Mouse (Mus musculus): Measurements from ENCODE around the gene Kif11. TPM values are rescaled to one million over a fixed set of nuclear protein-coding genes. Genes with fewer than 3 reads are reported as not detected.

Gene Kif11
- polyA plus RNA-seq, 1 experiment from 2014 or later: 74.7 TPM

DNA sequence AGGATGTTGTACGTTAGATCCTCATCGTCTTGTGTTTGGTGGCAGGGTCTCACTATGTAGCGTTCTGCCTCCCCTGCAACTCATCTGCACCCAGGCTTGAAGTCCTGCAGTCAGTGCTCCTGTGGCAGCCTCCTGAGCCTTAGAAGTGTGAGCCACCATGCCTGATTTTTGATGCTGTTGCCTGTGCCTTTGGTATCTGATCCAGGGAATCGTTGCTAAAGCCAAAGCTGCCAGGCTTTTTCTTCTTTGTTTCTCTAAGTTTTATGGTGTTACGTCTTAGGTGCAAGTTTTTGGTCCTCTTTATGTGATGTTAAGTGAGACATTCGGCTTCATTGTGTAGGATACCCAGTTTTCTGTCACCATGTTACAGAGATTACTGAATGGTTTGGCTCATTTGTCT lies 2.6 kb downstream of the Kif11 start:
- H3K27ac ChIP-seq: no peak overlapping the region
- no peaks in the 10 kb centered on the region for H3K36me3 ChIP-seq
- no peak overlapping the region; the same call in 1 of the 2 replicates for H3K4me2 ChIP-seq (replicated peaks)
- no peak overlapping the region for H3K9ac ChIP-seq
- no peak for ATAC-seq (ENCODE audit: insufficient number of reproducible peaks, insufficient read depth, low FRiP score, low TSS enrichment)
- H3K4me3 ChIP-seq: no peak overlapping the region
- no peaks in the 10 kb centered on the region for H3K9me3 ChIP-seq
- no peaks in the 10 kb centered on the region for H3K27me3 ChIP-seq
- H3K4me1 ChIP-seq: peaks cover 13% of the 10 kb centered on the region
- WGBS: 82% methylated on average over 6 of the region's 6 CpGs

DNA sequence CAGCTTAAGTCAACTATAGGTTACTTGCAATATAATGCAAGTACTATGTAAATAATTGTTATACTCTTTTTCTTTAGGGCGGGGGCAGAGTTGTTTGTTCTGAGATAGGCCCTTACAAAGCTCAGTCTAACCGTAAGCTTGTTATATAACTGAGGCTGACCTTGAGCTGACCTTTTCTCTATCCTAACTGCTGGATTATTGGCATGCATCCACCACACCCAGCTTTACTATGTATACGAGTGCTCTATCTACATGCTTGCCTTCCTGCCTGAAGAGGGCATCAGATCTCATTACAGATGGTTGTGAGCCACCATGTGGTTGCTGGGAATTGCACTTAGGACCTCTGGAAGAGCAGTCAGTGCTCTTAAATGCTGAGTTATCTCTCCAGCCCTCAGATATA lies 9.9 kb downstream of the Kif11 start:
- Histone ChIP-seq H3K36me3 (peaks cover 35% of the 10 kb centered on the region), H3K27me3 (no peaks in the 10 kb centered on the region), H3K4me3 (no peak overlapping the region), H3K4me1 (no peaks in the 10 kb centered on the region), H3K27ac (no peak overlapping the region), H3K4me2 (replicated peaks) (no peak overlapping the region), H3K9ac (no peak overlapping the region), H3K9me3 (no peaks in the 10 kb centered on the region)
- no peak for ATAC-seq (ENCODE audit: insufficient number of reproducible peaks, insufficient read depth, low FRiP score, low TSS enrichment)
- 83% methylated on average over 3 of the region's 3 CpGs for WGBS

DNA sequence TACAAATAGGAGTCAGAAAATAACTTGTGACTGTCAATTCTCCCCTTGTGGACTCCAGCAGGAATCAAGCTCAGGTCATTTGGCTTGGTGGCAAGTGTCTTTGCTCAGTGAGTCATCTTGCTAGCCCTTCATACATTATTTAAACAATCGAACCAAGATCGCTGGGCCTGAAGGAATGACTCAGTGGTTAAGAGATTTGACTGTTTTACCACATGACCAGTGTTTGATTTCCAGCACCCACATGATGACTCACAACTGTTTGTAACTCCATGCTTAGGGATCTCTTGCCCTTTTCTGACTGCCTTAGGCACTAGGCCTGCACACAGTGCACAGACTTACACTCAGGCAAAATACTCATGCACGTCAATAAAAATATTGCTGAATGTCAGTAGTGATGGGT lies 15.7 kb downstream of the Kif11 start:
- no peaks in the 10 kb centered on the region for H3K27me3 ChIP-seq
- peaks cover 55% of the 10 kb centered on the region for H3K36me3 ChIP-seq
- no peak overlapping the region for H3K4me3 ChIP-seq
- ATAC-seq (ENCODE audit: insufficient number of reproducible peaks, insufficient read depth, low FRiP score, low TSS enrichment): no peak
- H3K27ac ChIP-seq: no peak overlapping the region
- 94% methylated on average over 3 of the region's 3 CpGs for WGBS
- no peaks in the 10 kb centered on the region for H3K4me1 ChIP-seq
- no peaks in the 10 kb centered on the region for H3K9me3 ChIP-seq
- no peak overlapping the region for H3K4me2 ChIP-seq (replicated peaks)
- H3K9ac ChIP-seq: no peak overlapping the region

DNA sequence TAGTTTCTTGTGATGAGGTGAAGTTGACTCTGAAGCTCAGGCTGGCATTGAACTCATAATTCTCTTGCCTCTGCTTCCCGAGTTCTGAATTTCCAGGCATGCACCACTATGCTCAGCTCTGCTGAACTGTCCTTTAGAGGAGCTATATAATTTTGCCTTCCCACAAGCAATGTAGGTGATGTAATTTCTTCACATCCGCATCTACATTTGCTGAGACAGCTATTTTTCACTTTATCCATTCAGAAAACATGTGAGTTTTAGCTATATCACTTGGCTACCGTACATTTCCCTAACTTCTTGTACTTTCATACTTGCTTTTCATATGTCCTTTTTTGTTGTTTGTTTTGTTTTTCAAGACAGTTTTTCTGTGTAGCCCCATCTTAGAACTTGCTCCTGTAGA lies 20.1 kb downstream of the Kif11 start:
- Histone ChIP-seq H3K27ac (no peak overlapping the region), H3K27me3 (no peaks in the 10 kb centered on the region), H3K4me2 (replicated peaks) (no peak overlapping the region), H3K4me1 (no peaks in the 10 kb centered on the region), H3K36me3 (peaks cover 62% of the 10 kb centered on the region), H3K9me3 (no peaks in the 10 kb centered on the region), H3K4me3 (no peak overlapping the region), H3K9ac (no peak overlapping the region)
- WGBS: 94% methylated on average over 3 of the region's 3 CpGs
- no peak for ATAC-seq (ENCODE audit: insufficient number of reproducible peaks, insufficient read depth, low FRiP score, low TSS enrichment)

GRCm38 (mm10) chr19:37400936-37401335 lies 24.7 kb downstream of the Kif11 start:
- no peak for ATAC-seq (ENCODE audit: insufficient number of reproducible peaks, insufficient read depth, low FRiP score, low TSS enrichment)
- no peaks in the 10 kb centered on the region for H3K27me3 ChIP-seq
- H3K9ac ChIP-seq: no peak overlapping the region
- H3K4me3 ChIP-seq: no peak overlapping the region
- H3K9me3 ChIP-seq: no peaks in the 10 kb centered on the region
- no peaks in the 10 kb centered on the region for H3K4me1 ChIP-seq
- no peak overlapping the region for H3K27ac ChIP-seq
- H3K4me2 ChIP-seq (replicated peaks): no peak overlapping the region
- 81% methylated on average over 6 of the region's 6 CpGs for WGBS
- H3K36me3 ChIP-seq: peaks cover 60% of the 10 kb centered on the region

DNA sequence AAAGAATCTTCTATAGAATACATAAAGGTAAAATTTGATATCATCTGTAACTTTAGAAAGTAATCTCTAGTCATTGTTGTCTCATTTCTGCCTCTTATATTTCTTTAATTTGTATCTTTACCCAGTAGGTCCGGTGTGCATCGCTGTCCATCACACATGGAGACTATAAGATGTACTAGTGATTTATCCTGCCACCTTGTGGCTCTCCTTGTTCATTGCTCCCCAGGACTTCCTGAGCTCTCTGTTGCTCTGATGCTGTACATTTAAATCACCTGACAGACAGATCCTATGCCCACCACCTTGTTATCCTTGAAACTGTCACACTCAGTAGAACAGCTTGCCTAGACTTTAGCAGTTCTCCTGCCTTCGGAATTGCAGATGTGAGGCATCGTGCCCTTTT lies 42.1 kb downstream of the Kif11 start:
- Histone ChIP-seq H3K27me3 (no peaks in the 10 kb centered on the region), H3K4me2 (replicated peaks) (no peak overlapping the region), H3K4me3 (no peak overlapping the region), H3K36me3 (peaks cover 63% of the 10 kb centered on the region), H3K4me1 (no peaks in the 10 kb centered on the region), H3K27ac (no peak overlapping the region), H3K9me3 (no peaks in the 10 kb centered on the region), H3K9ac (no peak overlapping the region)
- ATAC-seq (ENCODE audit: insufficient number of reproducible peaks, insufficient read depth, low FRiP score, low TSS enrichment): no peak
- WGBS: 87% methylated on average over 4 of the region's 4 CpGs

DNA sequence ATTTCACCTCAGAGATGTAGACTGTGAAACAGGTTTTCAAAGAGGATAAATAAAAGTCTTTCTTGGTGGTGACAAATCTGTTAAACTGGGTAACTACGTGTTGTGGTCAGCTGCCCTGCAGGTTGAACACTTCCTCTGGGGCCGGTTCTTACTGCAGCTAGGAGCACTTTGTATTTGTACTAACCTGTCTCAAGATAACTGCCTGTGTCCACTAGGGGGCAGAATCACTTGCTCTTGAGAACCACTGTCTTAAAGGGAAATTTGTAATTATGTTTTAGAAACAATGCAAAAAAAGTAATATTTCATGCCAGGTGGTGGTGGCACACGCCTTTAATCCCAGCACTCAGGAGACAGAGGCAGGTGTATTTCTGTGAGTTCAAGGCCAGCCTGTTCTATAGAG lies 43.4 kb downstream of the Kif11 start:
- peaks cover 53% of the 10 kb centered on the region for H3K36me3 ChIP-seq
- no peaks in the 10 kb centered on the region for H3K9me3 ChIP-seq
- H3K4me1 ChIP-seq: no peaks in the 10 kb centered on the region
- H3K27ac ChIP-seq: no peak overlapping the region
- WGBS: 58% methylated on average over 3 of the region's 3 CpGs
- no peak overlapping the region for H3K9ac ChIP-seq
- no peaks in the 10 kb centered on the region for H3K27me3 ChIP-seq
- H3K4me2 ChIP-seq (replicated peaks): no peak overlapping the region
- ATAC-seq (ENCODE audit: insufficient number of reproducible peaks, insufficient read depth, low FRiP score, low TSS enrichment): no peak
- H3K4me3 ChIP-seq: no peak overlapping the region

GRCm38 (mm10) chr19:37428589-37428988 lies 52.4 kb downstream of the Kif11 start:
- H3K4me1 ChIP-seq: no peaks in the 10 kb centered on the region
- WGBS: 77% methylated on average over 5 of the region's 5 CpGs
- H3K36me3 ChIP-seq: no peaks in the 10 kb centered on the region
- no peak overlapping the region for H3K4me3 ChIP-seq
- peaks cover 34% of the 10 kb centered on the region for H3K27me3 ChIP-seq
- ATAC-seq (ENCODE audit: insufficient number of reproducible peaks, insufficient read depth, low FRiP score, low TSS enrichment): no peak
- no peak overlapping the region for H3K4me2 ChIP-seq (replicated peaks)
- no peak overlapping the region for H3K27ac ChIP-seq
- H3K9me3 ChIP-seq: no peaks in the 10 kb centered on the region
- no peak overlapping the region for H3K9ac ChIP-seq

- no peak for ATAC-seq (ENCODE audit: insufficient number of reproducible peaks, insufficient read depth, low FRiP score, low TSS enrichment)
- peaks cover 60% of the 10 kb centered on the region for H3K27me3 ChIP-seq
Measured at GRCm38 (mm10) chr19:37431139-37431756, 55.0 kb downstream of the Kif11 start.

DNA sequence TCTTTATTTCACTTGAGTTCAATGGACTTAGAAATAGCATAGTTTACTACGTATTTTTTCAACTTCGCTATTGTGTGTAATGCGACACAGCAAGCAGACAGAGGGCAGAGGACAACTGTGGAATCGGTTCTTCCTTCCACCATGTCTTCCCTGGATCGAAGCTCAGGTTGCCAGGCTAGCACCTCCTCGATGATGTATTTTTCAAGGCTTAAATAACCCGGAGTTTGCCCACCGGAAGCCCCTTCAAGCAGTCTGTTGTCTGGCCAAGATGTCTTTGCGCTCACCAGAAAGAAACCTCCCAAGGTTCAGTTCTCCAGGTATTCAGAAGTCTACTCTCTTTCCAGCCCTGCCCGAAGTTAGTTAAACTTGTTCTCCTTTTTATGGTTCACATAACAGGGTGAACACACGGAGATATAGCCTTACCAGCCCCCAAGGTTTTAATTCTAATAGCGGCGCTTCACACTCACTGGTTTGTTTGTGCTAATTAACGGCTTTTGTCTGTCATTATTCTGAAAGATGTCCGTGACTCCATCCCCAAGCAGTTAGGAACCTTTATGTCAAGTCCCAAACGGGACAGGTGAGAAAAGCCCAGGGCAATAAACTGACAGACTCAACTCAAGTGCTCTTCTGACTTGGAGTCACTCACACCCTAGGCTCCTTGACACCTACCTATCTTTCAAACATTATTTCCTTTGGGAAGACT lies 56.8 kb downstream of the Kif11 start:
- H3K9ac ChIP-seq: no peak overlapping the region
- H3K4me1 ChIP-seq: peaks cover 13% of the 10 kb centered on the region
- H3K4me3 ChIP-seq: no peak overlapping the region
- 16% methylated on average over 16 of the region's 16 CpGs for WGBS
- ATAC-seq (ENCODE audit: insufficient number of reproducible peaks, insufficient read depth, low FRiP score, low TSS enrichment): no peak
- H3K27me3 ChIP-seq: peaks cover 75% of the 10 kb centered on the region
- no peaks in the 10 kb centered on the region for H3K36me3 ChIP-seq
- H3K27ac ChIP-seq: no peak overlapping the region
- no peaks in the 10 kb centered on the region for H3K9me3 ChIP-seq
- no peak overlapping the region for H3K4me2 ChIP-seq (replicated peaks)

More at GRCm38 (mm10) chr19:37431139-37431756, 55.0 kb downstream of the Kif11 start:
- Histone ChIP-seq H3K9me3 (no peaks in the 10 kb centered on the region), H3K4me1 (peaks cover 13% of the 10 kb centered on the region), H3K27ac (no peak overlapping the region), H3K4me3 (no peak overlapping the region), H3K9ac (no peak overlapping the region), H3K36me3 (no peaks in the 10 kb centered on the region), H3K4me2 (replicated peaks) (no peak overlapping the region)
- WGBS: 87% methylated on average over 11 of the region's 11 CpGs

DNA sequence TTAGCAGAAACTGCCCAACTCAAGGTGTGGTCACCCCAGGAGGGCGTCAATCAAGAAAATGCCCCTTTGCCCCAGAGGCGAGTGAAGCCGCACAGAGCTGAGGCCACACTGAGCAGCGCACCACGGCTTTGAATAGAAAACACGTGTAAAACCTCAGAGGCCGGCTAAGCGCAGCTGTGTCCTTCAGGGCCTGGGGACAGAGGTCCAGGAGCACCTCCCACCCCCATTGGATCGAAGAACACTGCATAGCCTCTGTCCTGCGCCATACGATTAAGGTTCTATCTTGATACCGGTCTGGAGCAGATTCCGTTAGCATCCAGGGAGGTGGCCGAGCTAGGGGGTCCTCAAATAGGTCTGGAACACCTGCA lies 57.7 kb downstream of the Kif11 start:
- H3K36me3 ChIP-seq: no peaks in the 10 kb centered on the region
- peaks cover 13% of the 10 kb centered on the region for H3K4me1 ChIP-seq
- no peak overlapping the region for H3K9ac ChIP-seq
- no peak for ATAC-seq (ENCODE audit: insufficient number of reproducible peaks, insufficient read depth, low FRiP score, low TSS enrichment)
- peak overlapping the region; percentile 40 for H3K4me3 ChIP-seq
- peaks cover 75% of the 10 kb centered on the region for H3K27me3 ChIP-seq
- no peak overlapping the region for H3K27ac ChIP-seq
- peak overlapping the region; percentile 63 for H3K4me2 ChIP-seq (replicated peaks)
- no peaks in the 10 kb centered on the region for H3K9me3 ChIP-seq
- 2% methylated on average over 14 of the region's 14 CpGs for WGBS

DNA sequence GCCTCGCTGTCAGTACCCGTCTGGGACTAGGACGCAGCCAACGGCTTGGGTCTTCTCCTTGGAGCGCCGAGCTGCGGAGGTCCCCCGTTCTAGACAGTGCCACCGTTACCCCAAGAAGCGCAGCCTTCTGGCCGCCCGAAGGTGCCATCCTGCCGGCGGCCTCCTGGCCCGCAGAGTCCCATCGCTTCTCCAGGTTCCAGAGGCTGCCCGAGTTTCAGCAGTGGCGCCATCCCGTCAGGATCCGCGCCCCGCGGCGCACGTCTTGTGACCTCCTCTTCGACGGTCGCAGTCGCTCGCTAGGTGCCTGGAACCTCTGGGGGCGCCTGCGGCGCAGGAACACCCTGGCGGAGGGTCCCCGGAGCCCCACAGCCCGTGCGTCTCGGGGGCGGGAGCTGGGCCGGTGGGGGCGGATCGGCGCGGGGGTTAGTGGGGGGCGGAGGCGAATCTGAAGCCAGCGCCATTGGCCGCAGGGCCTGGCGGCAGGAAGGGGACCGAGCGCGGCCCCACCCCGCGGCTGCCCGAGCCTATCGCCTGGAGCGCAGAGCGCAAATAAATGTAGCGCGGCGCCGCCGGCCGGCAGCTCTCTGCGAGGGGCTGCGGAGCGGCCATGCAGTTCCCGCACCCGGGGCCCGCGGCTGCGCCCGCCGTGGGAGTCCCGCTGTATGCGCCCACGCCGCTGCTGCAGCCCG lies 58.2 kb downstream of the Kif11 start, which contains the start of gene Hhex:
Gene Hhex (plus strand): TSS at position 548 of the 689 bp plus-strand sequence.
- peak within 1 kb of the TSS; percentile 38 for H3K9ac ChIP-seq
- ATAC-seq (ENCODE audit: insufficient number of reproducible peaks, insufficient read depth, low FRiP score, low TSS enrichment): peak; percentile 74
- H3K27ac ChIP-seq: peak within 1 kb of the TSS; percentile 37; the same call in 1 of the 2 replicates

More for the DNA sequence above, 58.2 kb downstream of the Kif11 start, which contains the start of gene Hhex:
- Histone ChIP-seq H3K4me3 (peak within 1 kb of the TSS; percentile 40), H3K36me3 (no peaks in the 10 kb centered on the region), H3K27me3 (peaks cover 79% of the 10 kb centered on the region), H3K4me2 (replicated peaks) (peak within 1 kb of the TSS; percentile 63), H3K4me1 (peaks cover 13% of the 10 kb centered on the region), H3K9me3 (no peaks in the 10 kb centered on the region)
- 0% methylated on average over 62 of the region's 79 CpGs for WGBS
